Mouse (Mus musculus) G1E (cell line): ENCODE results near the gene Anks6. TPM values are rescaled to one million over a fixed set of nuclear protein-coding genes. Genes with fewer than 3 reads are reported as not detected.
A peak's percentile ranks its signal among the peaks of the same experiment; 100 is the strongest.

Experiments used
- ATAC-seq: 2 replicates; pipeline ENCODE4 v1.8.0; 2016; ENCODE audit warnings: mild to moderate bottlenecking; ENCODE audit not compliant: insufficient number of reproducible peaks, poor library complexity, low FRiP score, severe bottlenecking; ENCODE audit errors: extremely low read depth
- DNase-seq: peaks from one replicate; pipeline ENCODE4 v3.0.0; 2012; ENCODE audit warnings: low spot score
- H3K27me3 ChIP-seq: 2 replicates; pipeline ENCODE4 v1.6.1; 2012; ENCODE audit warnings: mild to moderate bottlenecking, low read length, inconsistent platforms; ENCODE audit not compliant: insufficient read depth
- H3K36me3 ChIP-seq: replicated peaks from 2 replicates; pipeline ENCODE3; 2012; ENCODE audit warnings: mild to moderate bottlenecking, inconsistent platforms
- H3K4me1 ChIP-seq: 2 replicates; pipeline ENCODE4 v1.6.1; 2012; ENCODE audit warnings: low read depth, low read length, inconsistent platforms, mixed read lengths; ENCODE audit not compliant: insufficient read depth
- H3K4me3 ChIP-seq: 2 replicates; pipeline ENCODE4 v1.5.1; 2012; ENCODE audit warnings: low read depth, mild to moderate bottlenecking, inconsistent platforms, low read length, moderate library complexity, mixed read lengths
- H3K9me3 ChIP-seq: replicated peaks from 2 replicates; pipeline ENCODE4 v1.6.1; 2012; ENCODE audit warnings: inconsistent platforms
- CTCF ChIP-seq: IDR thresholded peaks from 2 replicates; pipeline ENCODE4 v1.5.1; 2012; ENCODE audit warnings: low read depth, low read length, inconsistent platforms, mixed read lengths
- GATA1 ChIP-seq: IDR thresholded peaks from 2 replicates; pipeline ENCODE4 v1.6.1; 2012; ENCODE audit warnings: borderline replicate concordance, low read length, inconsistent platforms, mixed read lengths
- GATA2 ChIP-seq: IDR thresholded peaks from 2 replicates; pipeline ENCODE4 v1.6.1; 2012; ENCODE audit warnings: low read depth, low read length, inconsistent platforms, borderline replicate concordance
- POLR2AphosphoS5 ChIP-seq: IDR thresholded peaks from 2 replicates; pipeline ENCODE4 v1.6.1; 2012; ENCODE audit warnings: low read depth, low read length, inconsistent platforms; ENCODE audit not compliant: insufficient replicate concordance
- TAL1 ChIP-seq: conservative IDR thresholded peaks from 2 replicates; pipeline ENCODE4 v1.6.1; 2012; ENCODE audit warnings: low read depth, low read length, inconsistent platforms, mixed read lengths
- polyA plus RNA-seq: library from polyadenylated mRNA; stranded (reverse); fragments of >175 nt; gene quantifications from 2 replicates; pipeline ENCODE4 v1.2.3, GENCODE M21; 2012
- total RNA-seq, 2 experiments: library from RNA; stranded (forward) in 1 of 2; stranded (reverse) in 1 of 2; fragments of 200-1000 nt in 1 of 2; fragments of >200 nt in 1 of 2; fragmentation: Nextera tagmentation in 1 of 2; gene quantifications; 2 replicates each; pipeline ENCODE4 v1.2.3; 2014 to 2017

The Anks6 gene
- total and polyA plus RNA-seq, 3 experiments, result 0.44 TPM; not detected in 2

DNA sequence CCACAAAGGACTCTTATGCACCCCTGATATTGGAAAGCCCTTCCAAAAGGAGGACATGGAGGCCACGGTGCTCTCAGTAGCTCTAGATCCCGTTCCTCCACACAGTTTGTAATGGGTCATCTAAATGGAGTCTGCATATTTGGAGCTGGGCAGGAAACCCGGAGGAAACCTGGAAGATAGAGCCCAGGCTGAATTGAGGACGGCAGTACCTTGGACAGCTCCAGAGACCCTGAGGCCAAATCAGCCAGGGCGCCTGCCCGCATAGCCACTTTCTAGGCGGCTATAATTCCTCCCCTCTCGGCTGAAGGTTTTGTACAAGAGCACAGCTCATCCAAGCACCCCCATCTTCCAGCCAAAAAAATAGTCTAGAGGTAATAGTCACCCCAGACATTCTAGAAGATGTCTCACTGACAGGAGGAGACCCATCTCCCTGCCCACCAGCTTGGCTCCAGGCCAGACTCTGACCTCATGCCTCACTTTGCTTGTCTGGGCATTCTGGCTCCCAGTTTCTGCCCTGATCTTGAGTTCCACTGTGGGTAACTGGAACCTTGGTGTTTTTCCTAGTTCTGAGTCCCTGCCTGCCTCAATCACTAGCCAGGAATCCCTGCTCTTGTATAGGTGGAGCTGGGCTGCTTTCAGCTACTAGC, 64.3 kb downstream of the Anks6 start:
- Histone ChIP-seq H3K9me3 (peaks cover 92% of the 10 kb centered on the region), H3K4me1 (no peaks in the 10 kb centered on the region), H3K27me3 (no peaks in the 10 kb centered on the region), H3K36me3 (no peaks in the 10 kb centered on the region), H3K4me3 (no peak overlapping the region)
- ATAC-seq, result no peak
- TF ChIP-seq CTCF, result no peak
- no peak for TF ChIP-seq POLR2AphosphoS5
- TF ChIP-seq GATA1, result no peak
- no peak for TF ChIP-seq GATA2
- TF ChIP-seq TAL1, result no peak
- DNase-seq, result no peak

DNA sequence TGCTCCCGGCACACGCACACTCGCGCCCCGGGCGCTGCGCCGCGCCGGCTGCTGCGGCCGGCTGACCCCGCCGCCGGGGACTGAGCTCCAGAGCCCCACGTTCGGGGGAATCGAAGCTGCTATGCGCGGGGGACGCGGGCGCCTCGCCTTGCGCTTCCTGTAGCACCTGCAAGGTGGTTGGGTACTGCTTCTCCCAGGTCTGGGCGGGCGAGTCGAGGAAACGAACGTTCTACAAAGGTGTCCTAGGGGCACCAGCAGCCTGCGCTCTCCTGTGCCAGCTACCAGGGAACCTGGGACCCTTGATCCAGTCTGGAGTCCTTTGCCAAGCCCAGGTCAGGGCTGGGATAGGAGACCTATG, 65.3 kb downstream of the Anks6 start:
- no peaks in the 10 kb centered on the region for H3K36me3 ChIP-seq
- H3K9me3 ChIP-seq, result peaks cover 87% of the 10 kb centered on the region
- H3K4me1 ChIP-seq, result no peaks in the 10 kb centered on the region
- H3K27me3 ChIP-seq, result no peaks in the 10 kb centered on the region
- TF ChIP-seq GATA2, result no peak
- TF ChIP-seq GATA1, result no peak
- no peak for TF ChIP-seq POLR2AphosphoS5
- no peak for TF ChIP-seq TAL1
- TF ChIP-seq CTCF, result no peak
- DNase-seq (no peak), ATAC-seq (no peak)
- H3K4me3 ChIP-seq, result no peak overlapping the region

DNA sequence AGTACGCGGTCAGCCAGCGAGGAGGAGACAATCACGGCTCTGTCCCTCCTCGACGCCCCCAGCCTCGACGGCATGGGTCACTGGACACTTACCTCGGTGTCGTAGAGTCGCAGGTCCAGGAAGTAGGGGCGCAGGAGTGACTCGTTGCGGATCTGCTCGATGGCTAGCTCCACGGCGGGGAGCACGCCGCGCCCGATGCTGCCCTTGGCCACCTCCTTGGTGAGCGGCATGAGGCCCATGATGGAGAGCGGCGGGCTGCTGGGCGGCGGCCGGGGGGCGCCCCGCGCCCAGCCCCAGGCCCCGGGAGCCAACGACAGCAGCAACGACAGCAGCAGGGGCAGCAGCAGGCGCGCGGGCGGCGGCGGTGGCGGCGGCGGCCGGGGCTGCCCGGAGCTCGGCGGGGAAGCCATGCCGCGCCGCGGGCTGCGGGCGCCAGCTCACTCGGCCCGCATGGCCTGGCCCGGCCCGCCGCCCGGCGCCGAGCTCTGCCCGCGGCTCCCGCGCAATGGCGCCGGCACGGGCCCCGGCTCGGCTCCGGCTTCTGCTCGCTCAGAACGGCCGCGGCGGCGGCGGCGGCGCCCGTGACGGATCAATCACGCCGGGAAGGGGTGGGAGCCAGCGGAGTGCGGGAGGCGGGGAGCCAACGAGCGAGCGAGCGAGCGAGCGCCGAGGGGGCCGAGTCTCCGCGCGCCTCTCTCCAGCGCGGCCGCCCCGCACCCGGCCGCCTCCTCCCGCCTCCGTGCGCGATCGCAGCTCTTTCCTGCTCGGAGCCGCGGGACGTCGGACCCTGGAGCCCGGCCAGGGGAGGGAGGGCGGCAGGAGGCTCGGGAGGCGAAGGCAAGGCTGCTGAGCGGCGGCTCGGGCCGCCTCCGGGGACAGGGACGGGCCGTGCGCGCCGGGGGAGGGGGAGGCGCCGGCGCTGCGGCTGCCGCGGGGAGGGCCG, 65.9 kb downstream of the Anks6 start, which contains the start of gene Gabbr2:
Gene Gabbr2, minus strand, starts transcription at position 858 of the 943 bp plus-strand sequence.
- peaks cover 86% of the 10 kb centered on the region for H3K9me3 ChIP-seq
- no peaks in the 10 kb centered on the region for H3K27me3 ChIP-seq
- TF ChIP-seq GATA1 (no peak), TAL1 (no peak), GATA2 (no peak), CTCF (no peak), POLR2AphosphoS5 (no peak)
- H3K36me3 ChIP-seq, result no peaks in the 10 kb centered on the region
- no peak for ATAC-seq
- peak within 1 kb of the TSS; percentile 52; the same call in 1 of the 2 replicates for H3K4me3 ChIP-seq
- no peaks in the 10 kb centered on the region for H3K4me1 ChIP-seq
- no peak for DNase-seq

DNA sequence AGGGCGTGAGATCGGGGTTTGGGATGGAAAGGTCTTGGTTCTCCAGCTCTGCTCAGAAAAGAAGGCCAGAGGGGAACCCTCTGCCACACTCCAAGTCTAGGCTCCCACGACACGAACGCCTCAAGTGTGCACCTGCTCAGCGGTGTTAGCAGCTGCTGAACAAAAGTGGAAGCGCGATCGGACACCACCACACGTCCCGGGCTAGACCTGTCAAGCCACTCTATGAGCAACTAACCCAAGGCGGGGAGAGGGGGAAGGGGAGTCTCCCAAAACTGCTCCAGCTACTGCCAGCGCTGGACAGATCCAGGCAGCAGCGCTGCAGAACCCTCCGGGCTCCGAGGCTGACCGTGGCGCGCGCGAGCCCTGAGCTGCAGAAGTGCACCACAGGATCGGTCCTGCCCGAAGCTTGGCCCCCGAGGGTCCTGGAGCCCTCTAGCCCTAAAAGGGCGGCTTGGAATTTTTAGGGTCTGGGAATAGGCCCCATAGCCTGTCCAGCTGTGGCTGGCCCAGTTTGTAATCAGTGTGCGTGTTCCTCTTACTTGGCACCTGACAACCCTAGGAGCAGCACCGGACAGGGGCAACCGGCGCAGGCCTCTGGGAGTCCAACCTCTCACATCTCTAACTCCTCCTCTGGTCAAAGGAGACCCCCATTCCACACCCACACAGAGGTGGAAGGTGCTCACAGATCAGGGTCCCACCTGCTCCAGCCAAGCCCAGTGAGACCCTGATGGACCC, 66.8 kb downstream of the Anks6 start:
- DNase-seq, result no peak
- no peak for TF ChIP-seq GATA1
- no peak for TF ChIP-seq TAL1
- TF ChIP-seq CTCF, result no peak
- no peak for TF ChIP-seq GATA2
- TF ChIP-seq POLR2AphosphoS5, result no peak

DNA sequence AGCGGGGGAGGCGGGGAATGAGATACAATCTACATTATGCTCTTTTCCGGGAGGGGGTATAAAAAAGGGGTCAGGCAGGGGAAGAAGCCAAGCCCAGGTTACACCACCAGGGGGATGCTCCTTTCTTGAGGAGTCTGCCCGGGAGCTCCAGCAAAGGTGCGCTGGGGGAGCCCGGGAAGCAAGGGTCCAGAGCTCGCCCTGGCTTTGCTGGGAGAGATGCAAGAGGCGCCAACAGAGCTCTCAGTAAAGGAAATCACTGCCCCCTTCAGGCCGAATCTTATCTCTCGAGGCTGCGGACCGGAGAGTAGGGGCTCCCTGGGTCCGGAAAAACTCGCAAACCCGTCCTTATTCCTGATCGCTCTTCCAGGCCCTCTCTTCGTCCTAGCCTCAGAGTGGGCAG, 67.4 kb downstream of the Anks6 start:
- Histone ChIP-seq H3K36me3 (no peaks in the 10 kb centered on the region), H3K27me3 (no peaks in the 10 kb centered on the region), H3K9me3 (peaks cover 90% of the 10 kb centered on the region), H3K4me1 (no peaks in the 10 kb centered on the region), H3K4me3 (no peak overlapping the region)
- DNase-seq (no peak), ATAC-seq (no peak)
- TF ChIP-seq TAL1 (no peak), GATA1 (no peak), POLR2AphosphoS5 (no peak), GATA2 (no peak), CTCF (no peak)

More for the DNA sequence above, 66.8 kb downstream of the Anks6 start:
- no peak for ATAC-seq
- Histone ChIP-seq H3K9me3 (peaks cover 88% of the 10 kb centered on the region), H3K27me3 (no peaks in the 10 kb centered on the region), H3K4me1 (no peaks in the 10 kb centered on the region), H3K4me3 (peak overlapping the region; percentile 52; the same call in 1 of the 2 replicates), H3K36me3 (no peaks in the 10 kb centered on the region)

DNA sequence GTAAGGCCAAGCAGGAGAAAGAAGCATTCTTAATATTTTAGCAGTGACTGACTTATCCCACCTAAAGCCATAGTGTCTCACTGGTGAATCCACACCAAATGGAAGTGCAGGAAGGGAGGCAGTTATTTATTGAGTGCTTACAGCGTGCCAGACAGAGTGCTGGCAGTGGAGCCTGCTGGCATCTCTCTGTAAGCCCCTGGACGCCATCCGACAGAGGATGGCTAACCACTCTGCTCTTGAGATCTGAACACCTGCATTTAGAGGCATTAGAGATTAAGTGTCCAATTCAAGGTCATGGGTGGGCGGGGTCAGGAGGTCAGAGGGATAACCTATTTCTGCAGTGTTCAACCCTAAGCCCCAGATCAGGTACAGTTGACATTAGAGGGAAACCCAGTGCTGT, 68.4 kb downstream of the Anks6 start:
- no peak for ATAC-seq
- TF ChIP-seq POLR2AphosphoS5, result no peak
- TF ChIP-seq CTCF, result no peak
- TF ChIP-seq GATA1, result no peak
- no peak for TF ChIP-seq GATA2
- no peak for TF ChIP-seq TAL1
- Histone ChIP-seq H3K9me3 (peaks cover 89% of the 10 kb centered on the region), H3K27me3 (no peaks in the 10 kb centered on the region), H3K36me3 (no peaks in the 10 kb centered on the region), H3K4me1 (no peaks in the 10 kb centered on the region), H3K4me3 (no peak overlapping the region)
- DNase-seq, result no peak
